In the genomic region with DNA sequence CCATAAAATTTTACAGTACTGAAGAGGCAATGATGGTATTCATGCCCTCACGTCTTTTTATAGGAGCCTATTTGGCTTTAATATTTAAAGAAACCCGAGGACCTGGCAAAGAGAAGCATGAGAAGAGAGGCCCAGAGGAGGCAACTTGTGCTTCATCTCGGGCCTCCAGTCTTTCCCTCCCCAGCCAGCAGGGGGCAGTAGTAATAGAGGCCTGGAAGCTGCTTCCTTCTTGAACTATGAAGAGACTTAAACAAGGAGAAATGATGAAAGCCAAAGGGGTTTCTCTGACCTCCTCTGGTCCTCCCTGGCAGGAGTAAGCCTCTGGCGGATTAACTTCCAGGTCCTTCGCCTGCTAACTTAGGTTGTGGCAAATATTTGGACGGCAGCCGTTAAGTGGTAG, we compare ENCODE assay signal across 8 mouse cellular contexts.
DNase-seq lines count a peak whose midpoint lies in the region; ATAC-seq and TF ChIP-seq lines count a peak whose summit lies in the region.

No protein-coding gene starts in this region.

- H3K36me3 ChIP-seq in intestine, embryonic 14.5 days (ENCODE audit: control insufficient read depth, insufficient read depth, low read length), result no peaks in the 10 kb centered on the region
- H3K36me3 ChIP-seq in intestine, embryonic 16.5 days (ENCODE audit: control insufficient read depth, insufficient read depth, low read length), result no peaks in the 10 kb centered on the region
- no peaks in the 10 kb centered on the region for H3K36me3 ChIP-seq in thymus, adult 2 months (ENCODE audit: control insufficient read depth, insufficient read depth, low read length)

- H3K4me1 ChIP-seq in intestine, embryonic 14.5 days (replicated peaks; ENCODE audit: control insufficient read depth, insufficient read depth, low read length), result 0 out of 2 replicates have a peak, but pooled peaks cover 2% of the 10 kb centered on the region
- H3K4me1 ChIP-seq in intestine, embryonic 16.5 days (ENCODE audit: control insufficient read depth, insufficient read depth, low read length), result no peaks in the 10 kb centered on the region
- H3K4me1 ChIP-seq in thymus, adult 2 months (replicated peaks; ENCODE audit: control insufficient read depth, insufficient read depth, low read length), result 0 out of 2 replicates have a peak, but pooled peaks cover 2% of the 10 kb centered on the region

- H3K4me3 ChIP-seq in intestine, embryonic 14.5 days (ENCODE audit: low read depth, low read length), result no peak overlapping the region
- no peak overlapping the region for H3K4me3 ChIP-seq in intestine, embryonic 16.5 days (ENCODE audit: low read length)
- H3K4me3 ChIP-seq in thymus, adult 2 months (ENCODE audit: control insufficient read depth, insufficient read depth, low read length), result no peak overlapping the region

- intact Hi-C loops in heart, postnatal 25 days (cut with DNase I), result loop anchor here (2.0 to 5.0 kb wide), 3 partner anchors 181 to 287 kb away; no protein-coding TSS in a partner anchor
- intact Hi-C loops in left cerebral cortex, postnatal 36 days (cut with DNase I), result loop anchor here (5.0 kb wide), 1 partner anchor 289 kb away; no protein-coding TSS in a partner anchor

- H3K9me3 ChIP-seq in intestine, embryonic 14.5 days (ENCODE audit: control insufficient read depth, low read length), result no peaks in the 10 kb centered on the region
- H3K9me3 ChIP-seq in intestine, embryonic 16.5 days (ENCODE audit: control insufficient read depth, low read length), result no peaks in the 10 kb centered on the region

- no peaks in the 10 kb centered on the region for H3K27me3 ChIP-seq in intestine, embryonic 14.5 days (replicated peaks; ENCODE audit: control insufficient read depth, insufficient read depth, low read length)
- H3K27me3 ChIP-seq in intestine, embryonic 16.5 days (replicated peaks; ENCODE audit: control insufficient read depth, insufficient read depth, low read length), result no peaks in the 10 kb centered on the region
- no peaks in the 10 kb centered on the region for H3K27me3 ChIP-seq in thymus, adult 2 months (ENCODE audit: control insufficient read depth, insufficient read depth, low read length)

- 61% methylated on average over 7 of the region's 7 CpGs for WGBS in intestine, embryonic 14.5 days
- WGBS in intestine, embryonic 16.5 days, result 56% methylated on average over 7 of the region's 7 CpGs
- 60% methylated on average over 7 of the region's 7 CpGs for WGBS in thymus, adult 2 months

- no peak for TF ChIP-seq POLR2A in thymus, adult 2 months (IDR thresholded peaks at IDR 0.05; ENCODE audit: control insufficient read depth, extremely low read depth, insufficient read depth, low read length, poor library complexity)

- no peak overlapping the region for H3K9ac ChIP-seq in intestine, embryonic 14.5 days (ENCODE audit: low read length)
- H3K9ac ChIP-seq in intestine, embryonic 16.5 days (ENCODE audit: low read depth, low read length), result no peak overlapping the region

- peak; percentile 47; the same call in 1 of the 2 replicates for TF ChIP-seq CTCF in thymus, adult 2 months (IDR thresholded peaks at IDR 0.05; ENCODE audit: borderline replicate concordance, control insufficient read depth, extremely low read depth, insufficient read depth, low read length, poor library complexity)

- ATAC-seq in intestine, embryonic 14.5 days (replicated peaks; ENCODE audit: low FRiP score, low TSS enrichment, low read depth), result no peak
- ATAC-seq in intestine, embryonic 16.5 days, result no peak

- H3K4me2 ChIP-seq in intestine, embryonic 14.5 days (ENCODE audit: low read length), result no peak overlapping the region
- no peak overlapping the region for H3K4me2 ChIP-seq in intestine, embryonic 16.5 days (ENCODE audit: low read depth, low read length)

- no peak overlapping the region for H3K27ac ChIP-seq in intestine, embryonic 14.5 days (ENCODE audit: low read depth)
- no peak overlapping the region; the same call in 1 of the 2 replicates for H3K27ac ChIP-seq in intestine, embryonic 16.5 days (ENCODE audit: low read length)
- H3K27ac ChIP-seq in thymus, adult 2 months (ENCODE audit: control insufficient read depth, insufficient read depth, low read length), result no peak overlapping the region

- DNase-seq in intestine, embryonic 14.5 days (ENCODE audit: low spot score), result peak; percentile 85
- DNase-seq in adrenal gland, adult 2 months, result peak; percentile 80
- DNase-seq in embryo, embryonic 11 days, result peak; percentile 62
- peak; percentile 58 for DNase-seq in heart, postnatal 25 days (ENCODE audit: low spot score)
- peak; percentile 32 to 69 for DNase-seq in left cerebral cortex, postnatal 36 days (ENCODE audit: low spot score in 2 of 2)
- DNase-seq in natural killer cell, adult 2 months (ENCODE audit: low spot score in 2 of 2), result peak; percentile 52 to 71
- peak; percentile 80 for DNase-seq in thymus, adult 2 months
